ENCODE assay signal across 11 mouse cellular contexts in the genomic region with DNA sequence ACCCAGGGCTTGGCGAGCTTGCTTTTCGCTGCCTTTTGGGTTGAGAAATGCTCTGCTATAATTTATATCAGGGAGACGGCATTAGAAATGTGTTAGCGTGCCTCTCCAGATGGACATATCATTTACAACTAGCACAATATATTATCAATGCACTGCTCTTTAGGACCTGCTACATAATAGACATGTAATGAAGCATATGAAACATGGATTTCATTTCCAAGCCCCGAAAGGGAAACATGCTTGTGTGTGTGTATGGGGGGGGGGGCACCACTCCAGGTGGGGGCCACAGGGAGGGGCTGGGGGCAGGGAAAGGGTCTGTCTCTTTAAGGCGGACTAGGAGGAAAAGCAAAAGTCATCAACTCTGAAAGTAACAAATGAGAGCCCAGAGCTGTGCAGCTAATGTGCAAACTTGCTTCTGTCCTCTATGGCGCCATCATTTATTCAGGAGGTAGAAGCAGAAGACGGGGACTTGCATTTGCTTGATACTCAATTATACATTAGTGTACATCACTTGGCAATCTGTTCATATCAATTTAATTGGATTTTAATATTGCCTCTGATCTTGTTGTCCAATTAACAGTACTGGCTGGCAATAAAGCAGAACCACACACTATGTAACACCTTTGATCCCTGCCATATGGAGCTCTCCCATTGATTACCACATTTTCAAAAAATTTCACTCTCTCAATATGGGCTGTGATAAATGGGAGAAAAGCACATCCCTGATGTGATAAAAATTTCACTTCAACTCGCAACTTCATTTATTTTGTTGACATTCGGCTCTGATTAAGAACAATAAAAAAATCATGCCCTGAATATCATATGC.
DNase-seq lines count a peak whose midpoint lies in the region; ATAC-seq lines count a peak whose summit lies in the region.
"Had no signal": no experiment of that assay in that cellular context is flagged by ENCODE, and none has a peak within 500 bp of the region (broad histone marks: within the 10 kb centered on the region; RNA-seq: fewer than 3 reads in every experiment).

No protein-coding gene starts in this region.

- H3K4me1 ChIP-seq in kidney, embryonic 16.5 days (ENCODE audit: insufficient read depth, low read length), result peaks cover 11% of the 10 kb centered on the region
- H3K4me1 ChIP-seq in hindbrain, embryonic 10.5 days (replicated peaks), result peaks cover 29% of the 10 kb centered on the region
- peaks cover 32% of the 10 kb centered on the region for H3K4me1 ChIP-seq in midbrain, embryonic 10.5 days

- H3K4me2 ChIP-seq in kidney, embryonic 16.5 days (replicated peaks; ENCODE audit: low read depth, low read length), result peak overlapping the region; percentile 22; the same call in 1 of the 2 replicates

- no peak overlapping the region for H3K9ac ChIP-seq in kidney, embryonic 16.5 days (replicated peaks; ENCODE audit: low read length)

- no peaks in the 10 kb centered on the region for H3K9me3 ChIP-seq in kidney, embryonic 16.5 days (ENCODE audit: low read length)
- no peaks in the 10 kb centered on the region for H3K9me3 ChIP-seq in hindbrain, embryonic 10.5 days
- H3K9me3 ChIP-seq in midbrain, embryonic 10.5 days (replicated peaks), result no peaks in the 10 kb centered on the region

- H3K27ac ChIP-seq in kidney, embryonic 16.5 days (ENCODE audit: low read length), result no peak overlapping the region
- peak overlapping the region; percentile 85 for H3K27ac ChIP-seq in hindbrain, embryonic 10.5 days
- H3K27ac ChIP-seq in midbrain, embryonic 10.5 days (replicated peaks), result peak overlapping the region; percentile 77
- H3K27ac ChIP-seq: heart, adult 2 months had no signal

- peak; percentile 27; the same call in 1 of the 2 replicates for ATAC-seq in kidney, embryonic 16.5 days (ENCODE audit: low FRiP score, low TSS enrichment)
- no peak for ATAC-seq in activated CD4-positive, CD25-positive, alpha-beta regulatory T cell, adult 4 months

- no peaks in the 10 kb centered on the region; the same call in 1 of the 2 replicates for H3K27me3 ChIP-seq in kidney, embryonic 16.5 days (ENCODE audit: insufficient read depth, low read length)
- peaks cover 69% of the 10 kb centered on the region for H3K27me3 ChIP-seq in hindbrain, embryonic 10.5 days (ENCODE audit: insufficient read depth, poor library complexity, severe bottlenecking)
- peaks cover 41% of the 10 kb centered on the region for H3K27me3 ChIP-seq in midbrain, embryonic 10.5 days (ENCODE audit: low read depth, poor library complexity, severe bottlenecking)

- H3K36me3 ChIP-seq in kidney, embryonic 16.5 days (ENCODE audit: insufficient read depth, low read length), result no peaks in the 10 kb centered on the region
- H3K36me3 ChIP-seq in hindbrain, embryonic 10.5 days, result no peaks in the 10 kb centered on the region
- H3K36me3 ChIP-seq in midbrain, embryonic 10.5 days, result no peaks in the 10 kb centered on the region

- H3K4me3 ChIP-seq in kidney, embryonic 16.5 days (ENCODE audit: low read length), result no peak overlapping the region
- H3K4me3 ChIP-seq in hindbrain, embryonic 10.5 days, result peak overlapping the region; percentile 7; the same call in 1 of the 2 replicates
- no peak overlapping the region; the same call in 1 of the 2 replicates for H3K4me3 ChIP-seq in midbrain, embryonic 10.5 days
- H3K4me3 ChIP-seq: heart, adult 2 months had no signal

- 52% methylated on average over 10 of the region's 10 CpGs for WGBS in kidney, embryonic 16.5 days
- 59% methylated on average over 10 of the region's 10 CpGs for WGBS in hindbrain, embryonic 10.5 days
- WGBS in midbrain, embryonic 10.5 days, result 66% methylated on average over 10 of the region's 10 CpGs

- no peak for DNase-seq in kidney, adult 8-10 months
- no peak for DNase-seq in hindbrain, embryonic 10.5 days (ENCODE audit: low spot score)
- DNase-seq in midbrain, embryonic 10.5 days (ENCODE audit: low spot score), result no peak
- DNase-seq in cerebellum, adult 11-12 months, result no peak
- DNase-seq in ovary, adult 18-20 months (ENCODE audit: low spot score), result no peak
- no peak for DNase-seq in right cerebral cortex, postnatal 10 days (ENCODE audit: low spot score in 2 of 2)
- DNase-seq: cerebellum, postnatal 36 days; thymus, postnatal 14 days had no signal
